In genomic region chr5:112285548-112286085, GRCm38 (mm10) we compare ENCODE assay signal across 18 mouse cellular contexts. TPM values are rescaled to one million over a fixed set of nuclear protein-coding genes. Genes with fewer than 3 reads are reported as not detected.
DNase-seq lines count a peak whose midpoint lies in the region; ATAC-seq and TF ChIP-seq lines count a peak whose summit lies in the region.
"Had no signal": no experiment of that assay in that cellular context is flagged by ENCODE, and none has a peak within 500 bp of the region (broad histone marks: within the 10 kb centered on the region; RNA-seq: fewer than 3 reads in every experiment).

No protein-coding gene starts in this region.

- H3K4me3 ChIP-seq in gastrocnemius, adult 2 months, result no peak overlapping the region
- no peak overlapping the region for H3K4me3 ChIP-seq in lung, embryonic 15.5 days
- H3K4me3 ChIP-seq in brown adipose tissue, adult 24 weeks (ENCODE audit: insufficient read depth, low read depth, low read length), result no peak overlapping the region
- H3K4me3 ChIP-seq: embryonic facial prominence, embryonic 13.5 days; forebrain, embryonic 12.5 days had no signal

- no peak overlapping the region for H3K4me2 ChIP-seq in lung, embryonic 15.5 days
- H3K4me2 ChIP-seq: embryonic facial prominence, embryonic 13.5 days; forebrain, embryonic 12.5 days had no signal

- TF ChIP-seq CTCF in gastrocnemius, adult 2 months (IDR thresholded peaks at IDR 0.05), result no peak

- intact Hi-C loops in gastrocnemius, adult 2 months (cut with DNase I), result no loop called here
- intact Hi-C loops in gastrocnemius, postnatal 36 days (cut with DNase I), result no loop called here

- no peak overlapping the region for H3K9ac ChIP-seq in lung, embryonic 15.5 days
- H3K9ac ChIP-seq: embryonic facial prominence, embryonic 13.5 days; forebrain, embryonic 12.5 days had no signal

- H3K27ac ChIP-seq in gastrocnemius, adult 2 months, result peak overlapping the region; percentile 86; the same call in 1 of the 2 replicates
- H3K27ac ChIP-seq in lung, embryonic 15.5 days, result 0 out of 2 replicates have a peak overlapping the region, but pooled peaks have one; percentile 3
- peak overlapping the region; percentile 88 for H3K27ac ChIP-seq in brown adipose tissue, adult 24 weeks (replicated peaks; ENCODE audit: low read depth, low read length)
- H3K27ac ChIP-seq: embryonic facial prominence, embryonic 13.5 days; forebrain, embryonic 12.5 days had no signal

- H3K36me3 ChIP-seq in lung, embryonic 15.5 days, result no peaks in the 10 kb centered on the region
- H3K36me3 ChIP-seq: embryonic facial prominence, embryonic 13.5 days; forebrain, embryonic 12.5 days had no signal

- 84% methylated on average over 7 of the region's 7 CpGs for WGBS in lung, embryonic 15.5 days

- H3K9me3 ChIP-seq in lung, embryonic 15.5 days, result no peaks in the 10 kb centered on the region
- H3K9me3 ChIP-seq: embryonic facial prominence, embryonic 13.5 days; forebrain, embryonic 12.5 days had no signal

- no peaks in the 10 kb centered on the region for H3K27me3 ChIP-seq in lung, embryonic 15.5 days
- H3K27me3 ChIP-seq: embryonic facial prominence, embryonic 13.5 days; forebrain, embryonic 12.5 days had no signal

- ATAC-seq in lung, embryonic 15.5 days (ENCODE audit: borderline replicate concordance, extremely low read depth, low FRiP score, low TSS enrichment), result no peak
- ATAC-seq: hindbrain, embryonic 16.5 days had no signal

- DNase-seq in gastrocnemius, adult 2 months, result no peak
- DNase-seq in gastrocnemius, postnatal 36 days, result no peak
- DNase-seq in lung, postnatal 4 days, result no peak
- peak; percentile 73 for DNase-seq in thymus, postnatal 14 days
- DNase-seq in urinary bladder, postnatal 25 days (ENCODE audit: low spot score), result no peak
- DNase-seq in urinary bladder, adult 2 months (ENCODE audit: low spot score), result no peak
- DNase-seq: adrenal gland, postnatal 14 days; B cell, adult 2 months; kidney, adult 2 months; lung, postnatal 36 days had no signal

- H3K4me1 ChIP-seq in lung, embryonic 15.5 days, result peaks cover 68% of the 10 kb centered on the region
- peaks cover 68% of the 10 kb centered on the region for H3K4me1 ChIP-seq in brown adipose tissue, adult 24 weeks (ENCODE audit: control insufficient read depth, insufficient read depth, insufficient read length, low read length)

RNA-seq across cellular contexts. Expression of gene Tpst2, which starts 9.1 kb away (rescaled TPM):
- 10 to 100 TPM; 12.6 to 25.4 TPM for total RNA-seq in gastrocnemius, adult 2 months (2021)
- total RNA-seq in gastrocnemius, postnatal 36 days (2021), result 10 to 100 TPM; 14.4 to 17.0 TPM
- polyA plus RNA-seq in lung, embryonic 15.5 days (2015; fragmentation: Nextera tagmentation; extraction: Ambion mirVana), result 55.8 and 61.0 TPM in 2 replicates
- polyA plus RNA-seq in brown adipose tissue, adult 24 weeks (2012; ENCODE audit: insufficient read depth, insufficient read length, missing spikeins), result 23.8 and 30.1 TPM in 2 replicates
- polyA plus RNA-seq in urinary bladder, adult 2 months (2012; rRNA removed), result 20.7 and 29.1 TPM in 2 replicates

RNA-seq across cellular contexts. Expression of gene Crybb1, which starts 30.0 kb away (rescaled TPM):
- total RNA-seq in gastrocnemius, adult 2 months (2021), result 1 to 10 TPM; 1.6 to 3.7 TPM
- 1 to 10 TPM; 2.4 to 4.1 TPM for total RNA-seq in gastrocnemius, postnatal 36 days (2021)
- 3.2 and 4.5 TPM in 2 replicates for polyA plus RNA-seq in lung, embryonic 15.5 days (2015; fragmentation: Nextera tagmentation; extraction: Ambion mirVana)
- not detected in 2 replicates for polyA plus RNA-seq in brown adipose tissue, adult 24 weeks (2012; ENCODE audit: insufficient read depth, insufficient read length, missing spikeins)
- not detected in 2 replicates for polyA plus RNA-seq in urinary bladder, adult 2 months (2012; rRNA removed)
- total RNA-seq: ES-E14; liver, adult 2 months; neutrophil, adult 5-6 weeks had no signal
- polyA plus RNA-seq: liver, adult 2 months had no signal

RNA-seq across cellular contexts. Expression of gene Cryba4, which starts 33.3 kb away (rescaled TPM):
- under 1 TPM in 1 of 2 experiments, not detected in 1; 0.86 TPM for total RNA-seq in gastrocnemius, adult 2 months (2021)
- under 1 TPM in 1 of 2 experiments, not detected in 1; 0.61 TPM for total RNA-seq in gastrocnemius, postnatal 36 days (2021)
- polyA plus RNA-seq in lung, embryonic 15.5 days (2015; fragmentation: Nextera tagmentation; extraction: Ambion mirVana), result 1.3 and 1.6 TPM in 2 replicates
- polyA plus RNA-seq in brown adipose tissue, adult 24 weeks (2012; ENCODE audit: insufficient read depth, insufficient read length, missing spikeins), result not detected in 2 replicates
- polyA plus RNA-seq in urinary bladder, adult 2 months (2012; rRNA removed), result 0.23 TPM in 1 of 2 replicates, not detected in the other
- polyA plus RNA-seq: kidney, adult 2 months had no signal

RNA-seq across cellular contexts. Expression of gene Tfip11, which starts 40.5 kb away (rescaled TPM):
- 10 to 100 TPM; 10.6 to 15.5 TPM for total RNA-seq in gastrocnemius, adult 2 months (2021)
- 10 to 100 TPM; 12.0 to 12.4 TPM for total RNA-seq in gastrocnemius, postnatal 36 days (2021)
- polyA plus RNA-seq in lung, embryonic 15.5 days (2015; fragmentation: Nextera tagmentation; extraction: Ambion mirVana), result 30.1 and 30.4 TPM in 2 replicates
- polyA plus RNA-seq in brown adipose tissue, adult 24 weeks (2012; ENCODE audit: insufficient read depth, insufficient read length, missing spikeins), result 9.5 and 9.8 TPM in 2 replicates
- 21.6 and 24.2 TPM in 2 replicates for polyA plus RNA-seq in urinary bladder, adult 2 months (2012; rRNA removed)

RNA-seq across cellular contexts. Expression of gene Srrd, which starts 57.2 kb away (rescaled TPM):
- total RNA-seq in gastrocnemius, adult 2 months (2021), result 1 to 10 TPM; 4.2 to 5.6 TPM
- 1 to 10 TPM; 2.8 to 3.4 TPM for total RNA-seq in gastrocnemius, postnatal 36 days (2021)
- 45.7 and 47.2 TPM in 2 replicates for polyA plus RNA-seq in lung, embryonic 15.5 days (2015; fragmentation: Nextera tagmentation; extraction: Ambion mirVana)
- 8.3 and 14.3 TPM in 2 replicates for polyA plus RNA-seq in brown adipose tissue, adult 24 weeks (2012; ENCODE audit: insufficient read depth, insufficient read length, missing spikeins)
- 26.3 and 28.7 TPM in 2 replicates for polyA plus RNA-seq in urinary bladder, adult 2 months (2012; rRNA removed)

Comparison
In these comparisons a context has a peak if more than half of its experiments do, and no peak if none do; other contexts are left out.
1. H3K27ac ChIP-seq: peak in every context shown above with its lines; median percentile 88 in brown adipose tissue, adult 24 weeks; 86 in gastrocnemius, adult 2 months; 3 in lung, embryonic 15.5 days.